8 mouse cellular contexts compared by ENCODE assay signal in genomic region chr1:86441980-86442831, GRCm38 (mm10). TPM values are rescaled to one million over a fixed set of nuclear protein-coding genes. Genes with fewer than 3 reads are reported as not detected.
DNase-seq lines count a peak whose midpoint lies in the region; ATAC-seq lines count a peak whose summit lies in the region.

No protein-coding gene starts in this region.

- H3K27me3 ChIP-seq in hindbrain, embryonic 11.5 days (ENCODE audit: control insufficient read depth, insufficient read depth, low read length) = no peaks in the 10 kb centered on the region

- H3K4me3 ChIP-seq in hindbrain, embryonic 11.5 days (ENCODE audit: low read depth, low read length) = peak overlapping the region; percentile 43

- H3K4me1 ChIP-seq in hindbrain, embryonic 11.5 days (replicated peaks; ENCODE audit: control insufficient read depth, insufficient read depth, low read length) = peaks cover 7% of the 10 kb centered on the region; the same call in 1 of the 2 replicates

- DNase-seq in MN1 (ENCODE audit: low spot score) = peak; percentile 85
- peak; percentile 92 for DNase-seq in cerebellum, adult 9-11 months
- peak; percentile 60 to 87 for DNase-seq in frontal cortex, adult 2 months (ENCODE audit: extremely low spot score in 1 of 2, low spot score in 1 of 2)
- DNase-seq in hindbrain, embryonic 11.5 days (ENCODE audit: low spot score) = peak; percentile 89
- peak; percentile 85 to 87 for DNase-seq in layer of hippocampus, postnatal 14 days (ENCODE audit: low spot score in 2 of 2)
- DNase-seq in lung, postnatal 14 days = peak; percentile 89
- DNase-seq in ovary, postnatal 36 days (ENCODE audit: low spot score) = peak; percentile 91
- peak; percentile 89 for DNase-seq in thymus, postnatal 25 days

- H3K9ac ChIP-seq in hindbrain, embryonic 11.5 days (ENCODE audit: low read depth, low read length) = peak overlapping the region; percentile 93

- no peaks in the 10 kb centered on the region for H3K36me3 ChIP-seq in hindbrain, embryonic 11.5 days (ENCODE audit: control insufficient read depth, insufficient read depth, low read length)

- H3K9me3 ChIP-seq in hindbrain, embryonic 11.5 days (ENCODE audit: control insufficient read depth, low read length) = no peaks in the 10 kb centered on the region

- peak overlapping the region; percentile 80 for H3K4me2 ChIP-seq in hindbrain, embryonic 11.5 days (replicated peaks; ENCODE audit: low read depth, low read length)

- under 1% methylated on average over 81 of the region's 81 CpGs for WGBS in hindbrain, embryonic 11.5 days

- ATAC-seq in hindbrain, embryonic 11.5 days (ENCODE audit: low FRiP score) = peak; percentile 69

- H3K27ac ChIP-seq in hindbrain, embryonic 11.5 days (ENCODE audit: low read depth, low read length) = peak overlapping the region; percentile 99

RNA-seq across cellular contexts. Expression of gene Tex44, which starts 16.1 kb away (rescaled TPM):
- not detected in 2 replicates for polyA plus RNA-seq in frontal cortex, adult 2 months (2012; rRNA removed)
- polyA plus RNA-seq in hindbrain, embryonic 11.5 days (2014; fragmentation: Nextera tagmentation; extraction: Ambion mirVana) = 0.15 TPM in 1 of 2 replicates, not detected in the other
- not detected for total RNA-seq in layer of hippocampus, postnatal 14 days (2021)

RNA-seq across cellular contexts. Expression of gene Nmur1, which starts 16.2 kb away (rescaled TPM):
- polyA plus RNA-seq in frontal cortex, adult 2 months (2012; rRNA removed) = 0.38 and 0.54 TPM in 2 replicates
- polyA plus RNA-seq in hindbrain, embryonic 11.5 days (2014; fragmentation: Nextera tagmentation; extraction: Ambion mirVana) = not detected in 2 replicates
- not detected for total RNA-seq in layer of hippocampus, postnatal 14 days (2021)

Comparison
In these comparisons a context has a peak if more than half of its experiments do, and no peak if none do; other contexts are left out.
1. Peak in every context shown above with its lines: DNase-seq, ATAC-seq, H3K4me3 ChIP-seq and H3K27ac ChIP-seq.